ENCODE assay signal across 10 mouse cellular contexts in the genomic region with DNA sequence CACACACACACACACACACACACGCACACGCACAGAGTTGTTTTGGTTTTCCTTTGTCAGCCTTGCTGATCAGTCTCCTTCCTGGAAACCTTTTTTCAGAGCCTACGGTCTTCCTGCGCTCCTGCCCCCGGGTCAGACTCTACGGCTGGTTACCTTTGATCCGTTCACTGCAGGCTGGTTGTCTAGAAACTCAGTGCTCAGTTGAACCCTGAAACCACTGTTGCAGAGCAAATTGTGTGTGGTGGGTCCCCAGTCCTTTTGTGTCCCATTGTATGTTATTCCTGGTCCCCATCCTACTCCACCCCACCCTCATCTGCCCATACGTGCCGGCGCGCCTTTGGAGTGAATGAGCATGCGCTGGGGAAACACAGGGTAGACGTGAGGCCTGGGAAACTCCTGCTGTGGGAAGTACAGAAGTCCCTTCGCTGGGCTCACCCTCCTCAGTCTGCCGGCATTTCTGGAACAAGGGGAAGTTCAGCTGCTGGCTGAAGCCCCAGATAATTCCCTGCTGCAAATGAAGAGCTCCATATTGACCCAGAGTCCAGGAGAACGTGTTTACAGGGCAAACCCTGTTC. TPM values are rescaled to one million over a fixed set of nuclear protein-coding genes. Genes with fewer than 3 reads are reported as not detected.
DNase-seq lines count a peak whose midpoint lies in the region; ATAC-seq lines count a peak whose summit lies in the region.
"Had no signal": no experiment of that assay in that cellular context is flagged by ENCODE, and none has a peak within 500 bp of the region (broad histone marks: within the 10 kb centered on the region; RNA-seq: fewer than 3 reads in every experiment).

No protein-coding gene starts in this region.

- H3K27me3 ChIP-seq in midbrain, embryonic 12.5 days: no peaks in the 10 kb centered on the region
- H3K27me3 ChIP-seq in midbrain, embryonic 11.5 days (ENCODE audit: control insufficient read depth, insufficient read depth, low read length): no peaks in the 10 kb centered on the region
- H3K27me3 ChIP-seq in heart, embryonic 12.5 days (replicated peaks): no peaks in the 10 kb centered on the region
- H3K27me3 ChIP-seq in kidney, embryonic 16.5 days (ENCODE audit: insufficient read depth, low read length): no peaks in the 10 kb centered on the region
- H3K27me3 ChIP-seq in stomach, embryonic 15.5 days (replicated peaks): no peaks in the 10 kb centered on the region

- DNase-seq in midbrain, embryonic 11.5 days (ENCODE audit: low spot score, missing footprints): no peak
- DNase-seq in right cerebral cortex, postnatal 36 days (ENCODE audit: low spot score in 2 of 2): no peak
- DNase-seq in spleen, adult 18-20 months: no peak
- no peak for DNase-seq in cerebellum, adult 9-10 months
- DNase-seq: adrenal gland, postnatal 25 days had no signal

- ATAC-seq in midbrain, embryonic 12.5 days (ENCODE audit: low FRiP score, low read depth): no peak
- ATAC-seq in midbrain, embryonic 11.5 days (ENCODE audit: low FRiP score): no peak
- ATAC-seq in heart, embryonic 12.5 days (ENCODE audit: insufficient number of reproducible peaks, low FRiP score): peak; percentile 30; the same call in 1 of the 2 replicates
- no peak for ATAC-seq in kidney, embryonic 16.5 days (ENCODE audit: low FRiP score, low TSS enrichment)
- peak; percentile 15; the same call in 1 of the 2 replicates for ATAC-seq in stomach, embryonic 15.5 days (ENCODE audit: insufficient read depth, low FRiP score, low read depth)

- H3K9ac ChIP-seq in midbrain, embryonic 12.5 days (replicated peaks): no peak overlapping the region
- H3K9ac ChIP-seq in midbrain, embryonic 11.5 days (ENCODE audit: low read length): no peak overlapping the region
- no peak overlapping the region for H3K9ac ChIP-seq in heart, embryonic 12.5 days
- no peak overlapping the region for H3K9ac ChIP-seq in kidney, embryonic 16.5 days (replicated peaks; ENCODE audit: low read length)
- no peak overlapping the region for H3K9ac ChIP-seq in stomach, embryonic 15.5 days

- no peaks in the 10 kb centered on the region for H3K9me3 ChIP-seq in midbrain, embryonic 12.5 days
- H3K9me3 ChIP-seq in midbrain, embryonic 11.5 days (ENCODE audit: control insufficient read depth, low read length): no peaks in the 10 kb centered on the region
- H3K9me3 ChIP-seq in heart, embryonic 12.5 days (replicated peaks): no peaks in the 10 kb centered on the region
- no peaks in the 10 kb centered on the region for H3K9me3 ChIP-seq in kidney, embryonic 16.5 days (ENCODE audit: low read length)
- no peaks in the 10 kb centered on the region for H3K9me3 ChIP-seq in stomach, embryonic 15.5 days

- no peak overlapping the region for H3K4me3 ChIP-seq in midbrain, embryonic 12.5 days
- no peak overlapping the region for H3K4me3 ChIP-seq in midbrain, embryonic 11.5 days (ENCODE audit: low read depth, low read length)
- no peak overlapping the region for H3K4me3 ChIP-seq in heart, embryonic 12.5 days
- H3K4me3 ChIP-seq in kidney, embryonic 16.5 days (ENCODE audit: low read length): no peak overlapping the region
- no peak overlapping the region for H3K4me3 ChIP-seq in stomach, embryonic 15.5 days (replicated peaks)
- H3K4me3 ChIP-seq: myocyte had no signal

- H3K27ac ChIP-seq in midbrain, embryonic 12.5 days (replicated peaks): 0 out of 2 replicates have a peak overlapping the region, but pooled peaks have one; percentile 35
- no peak overlapping the region for H3K27ac ChIP-seq in midbrain, embryonic 11.5 days (ENCODE audit: low read depth, low read length)
- H3K27ac ChIP-seq in heart, embryonic 12.5 days (ENCODE audit: poor library complexity, severe bottlenecking): peak overlapping the region; percentile 86
- peak overlapping the region; percentile 65 for H3K27ac ChIP-seq in kidney, embryonic 16.5 days (ENCODE audit: low read length)
- peak overlapping the region; percentile 77 for H3K27ac ChIP-seq in stomach, embryonic 15.5 days

- peaks cover 11% of the 10 kb centered on the region for H3K4me1 ChIP-seq in midbrain, embryonic 12.5 days
- no peaks in the 10 kb centered on the region for H3K4me1 ChIP-seq in midbrain, embryonic 11.5 days (ENCODE audit: control insufficient read depth, insufficient read depth, low read length)
- H3K4me1 ChIP-seq in heart, embryonic 12.5 days (replicated peaks): peaks cover 79% of the 10 kb centered on the region
- peaks cover 92% of the 10 kb centered on the region for H3K4me1 ChIP-seq in kidney, embryonic 16.5 days (ENCODE audit: insufficient read depth, low read length)
- H3K4me1 ChIP-seq in stomach, embryonic 15.5 days: peaks cover 43% of the 10 kb centered on the region

- H3K36me3 ChIP-seq in midbrain, embryonic 12.5 days: no peaks in the 10 kb centered on the region
- H3K36me3 ChIP-seq in midbrain, embryonic 11.5 days (ENCODE audit: control insufficient read depth, insufficient read depth, low read length): no peaks in the 10 kb centered on the region
- no peaks in the 10 kb centered on the region for H3K36me3 ChIP-seq in heart, embryonic 12.5 days
- H3K36me3 ChIP-seq in kidney, embryonic 16.5 days (ENCODE audit: insufficient read depth, low read length): no peaks in the 10 kb centered on the region
- no peaks in the 10 kb centered on the region for H3K36me3 ChIP-seq in stomach, embryonic 15.5 days

- no peak overlapping the region for H3K4me2 ChIP-seq in midbrain, embryonic 12.5 days (replicated peaks)
- no peak overlapping the region for H3K4me2 ChIP-seq in midbrain, embryonic 11.5 days
- no peak overlapping the region for H3K4me2 ChIP-seq in heart, embryonic 12.5 days
- no peak overlapping the region; the same call in 1 of the 2 replicates for H3K4me2 ChIP-seq in kidney, embryonic 16.5 days (replicated peaks; ENCODE audit: low read depth, low read length)
- no peak overlapping the region for H3K4me2 ChIP-seq in stomach, embryonic 15.5 days

- WGBS in midbrain, embryonic 12.5 days: 75% methylated on average over 16 of the region's 16 CpGs
- 75% methylated on average over 16 of the region's 16 CpGs for WGBS in midbrain, embryonic 11.5 days
- 59% methylated on average over 16 of the region's 16 CpGs for WGBS in heart, embryonic 12.5 days
- 35% methylated on average over 16 of the region's 16 CpGs for WGBS in kidney, embryonic 16.5 days
- WGBS in stomach, embryonic 15.5 days: 58% methylated on average over 16 of the region's 16 CpGs

RNA-seq across cellular contexts. Expression of gene Spred2, which starts 40.9 kb away (rescaled TPM):
- 5.6 and 7.5 TPM in 2 replicates for polyA plus RNA-seq in midbrain, embryonic 12.5 days (2016; fragmentation: Nextera tagmentation; extraction: Ambion mirVana)
- 4.7 and 5.7 TPM in 2 replicates for polyA plus RNA-seq in midbrain, embryonic 11.5 days (2014; fragmentation: Nextera tagmentation; extraction: Ambion mirVana)
- polyA plus RNA-seq in heart, embryonic 12.5 days (2016; fragmentation: Nextera tagmentation; extraction: Ambion mirVana): 5.2 and 5.5 TPM in 2 replicates
- 8.3 and 9.0 TPM in 2 replicates for polyA plus RNA-seq in kidney, embryonic 16.5 days (2015; fragmentation: Nextera tagmentation; extraction: Ambion mirVana)
- 7.0 and 7.4 TPM in 2 replicates for polyA plus RNA-seq in stomach, embryonic 15.5 days (2015; fragmentation: Nextera tagmentation; extraction: Ambion mirVana)

Comparison
In these comparisons a context has a peak if more than half of its experiments do, and no peak if none do; other contexts are left out.
1. ATAC-seq: peak in heart, embryonic 12.5 days (single experiment) and stomach, embryonic 15.5 days (single experiment); none in midbrain, embryonic 12.5 days (single experiment), midbrain, embryonic 11.5 days (single experiment) and kidney, embryonic 16.5 days (single experiment).